Mouse (Mus musculus): Measurements from ENCODE around the gene Styx.
"Not testable (repeated sequence)": the region's sequence is repeated elsewhere in the genome, so short reads cannot be mapped to it uniquely, and the experiment has no call there.

Styx gene

DNA sequence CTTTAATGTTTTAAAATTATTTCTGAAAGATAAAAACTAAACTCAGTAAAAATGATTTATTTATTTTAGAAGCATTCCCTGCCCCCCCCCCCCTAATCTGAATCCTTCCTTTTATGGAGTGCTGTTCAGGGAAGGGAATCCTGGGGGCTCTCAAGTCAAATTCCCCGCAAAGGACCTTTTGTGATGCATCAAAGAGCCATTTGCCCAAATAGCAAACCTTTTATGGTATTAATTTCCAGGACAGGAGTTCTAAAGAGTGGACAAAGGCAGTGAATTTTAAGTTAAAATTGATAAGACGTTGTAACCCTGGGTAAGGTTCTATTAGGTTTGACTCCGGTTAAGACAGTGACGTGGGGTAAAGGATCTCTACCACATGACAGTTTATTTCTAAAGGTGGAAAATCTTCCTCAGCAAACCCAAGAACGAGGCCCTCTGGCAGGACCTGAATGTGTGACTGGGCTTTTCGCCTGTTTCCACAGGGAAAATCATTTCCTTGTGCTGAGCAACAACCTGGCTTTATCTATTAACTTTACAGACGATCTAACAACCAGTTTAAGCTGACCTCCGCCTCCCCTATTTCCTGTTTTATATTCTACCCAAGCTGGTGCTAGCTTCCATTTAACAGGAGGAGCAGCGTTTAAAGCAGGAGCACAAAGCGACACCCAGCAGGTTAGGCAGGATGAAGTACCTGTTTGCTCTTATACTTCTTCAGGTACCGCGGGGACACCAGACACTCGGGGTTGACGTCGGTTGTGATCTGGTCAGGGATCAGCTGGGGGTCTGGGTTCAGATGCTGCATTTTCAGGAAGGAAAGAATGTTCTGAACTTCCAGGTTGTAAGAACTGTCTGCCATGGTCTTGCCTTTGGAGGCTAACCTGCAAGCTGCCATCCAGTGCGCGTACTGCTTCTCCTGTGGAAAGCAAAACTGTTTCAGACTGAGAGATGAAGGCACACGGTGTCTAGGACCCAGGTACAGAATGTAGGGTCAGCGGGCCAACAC, 113.4 kb downstream of the Styx start:
- DNase-seq (ENCODE audit: low read depth, low spot score) = no peak

DNA sequence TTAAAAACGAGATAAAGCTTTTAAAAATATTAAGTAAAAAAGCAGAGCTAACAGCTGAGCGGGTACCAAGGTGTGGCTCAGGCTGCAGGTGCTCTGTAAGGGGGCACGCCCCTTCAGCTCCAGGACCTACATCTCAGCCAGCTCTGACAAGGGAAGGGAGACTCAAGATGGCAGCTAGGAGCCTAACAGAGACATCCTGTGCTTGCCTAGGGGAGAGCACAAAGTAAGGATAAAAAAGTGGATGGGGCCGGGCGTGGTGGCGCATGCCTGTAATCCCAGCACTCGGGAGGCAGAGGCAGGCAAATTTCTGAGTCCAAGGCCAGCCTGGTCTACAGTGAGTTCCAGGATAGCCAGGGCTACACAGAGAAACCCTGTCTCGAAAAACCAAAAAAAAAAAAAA, 115.5 kb downstream of the Styx start:
- DNase-seq (ENCODE audit: low read depth, low spot score) = not testable (repeated sequence)

DNA sequence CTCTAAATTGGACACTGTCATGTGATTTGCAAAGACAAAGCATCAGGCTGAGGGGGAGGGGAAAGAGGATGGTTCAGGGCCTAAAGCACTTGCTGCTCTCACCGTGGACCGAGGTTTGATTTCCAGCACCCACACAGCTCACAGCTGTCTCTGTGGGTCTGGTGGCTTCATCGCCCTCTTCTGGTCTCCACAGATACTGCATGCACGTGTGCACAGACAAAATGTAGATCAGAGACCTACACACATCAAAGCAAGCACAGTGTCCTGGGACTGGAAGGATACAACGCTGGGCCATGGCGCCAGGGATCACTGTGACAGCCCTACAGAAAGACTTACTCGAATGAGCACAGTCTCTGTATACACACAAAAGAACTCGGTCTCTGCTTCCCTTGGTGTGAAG, 118.6 kb downstream of the Styx start:
- DNase-seq (ENCODE audit: low read depth, low spot score) = no peak

All from telencephalon, adult 2 months (tissue).